Mouse (Mus musculus): ENCODE measurements around the gene Rfpl4. TPM values are rescaled to one million over a fixed set of nuclear protein-coding genes. Genes with fewer than 3 reads are reported as not detected.
"Not testable (repeated sequence)": the region's sequence is repeated elsewhere in the genome, so short reads cannot be mapped to it uniquely, and the experiment has no call there.

Gene Rfpl4
- polyA plus RNA-seq (2015; fragmentation: Nextera tagmentation; extraction: Ambion mirVana), result not detected in 2 replicates

- Histone ChIP-seq H3K4me2 (no peak within 1 kb of the TSS), H3K4me3 (replicated peaks) (no peak within 1 kb of the TSS), H3K27ac (no peak within 1 kb of the TSS), H3K36me3 (no peaks in the 10 kb centered on the region), H3K4me1 (no peaks in the 10 kb centered on the region), H3K9me3 (replicated peaks) (no peaks in the 10 kb centered on the region), H3K9ac (no peak within 1 kb of the TSS), H3K27me3 (no peaks in the 10 kb centered on the region)
- ATAC-seq (replicated peaks; ENCODE audit: low FRiP score), result no peak
- 81% methylated on average over 3 of the region's 3 CpGs for WGBS
These were observed at the start of gene Rfpl4 for GRCm38 (mm10) chr7:5116850-5117249. TSS of gene Rfpl4 (minus strand) at chr7:5116950.

- H3K27me3 ChIP-seq, H3K4me1 ChIP-seq, H3K36me3 ChIP-seq: not testable (repeated sequence)
These were observed 32.8 kb upstream of the Rfpl4 start, which contains the start of gene Vmn1r55 for GRCm38 (mm10) chr7:5149570-5149969. TSS of gene Vmn1r55 (minus strand) at chr7:5149670.

GRCm38 (mm10) chr7:5125549-5126406 lies 9.0 kb upstream of the Rfpl4 start, which contains the start of gene Rasl2-9:
TSS of gene Rasl2-9 (minus strand) at chr7:5125950.
- Histone ChIP-seq H3K36me3 (no peaks in the 10 kb centered on the region), H3K4me3 (replicated peaks) (peak within 1 kb of the TSS; percentile 43), H3K9me3 (replicated peaks) (no peaks in the 10 kb centered on the region), H3K4me1 (peaks cover 6% of the 10 kb centered on the region; the same call in 1 of the 2 replicates), H3K27me3 (no peaks in the 10 kb centered on the region), H3K4me2 (peak within 1 kb of the TSS; percentile 70), H3K9ac (0 out of 2 replicates have a peak within 1 kb of the TSS, but pooled peaks have one; percentile 29), H3K27ac (no peak within 1 kb of the TSS)
- peak; percentile 84 for ATAC-seq (replicated peaks; ENCODE audit: low FRiP score)
- 19% methylated on average over 42 of the region's 42 CpGs for WGBS

More at GRCm38 (mm10) chr7:5149570-5149969, 32.8 kb upstream of the Rfpl4 start, which contains the start of gene Vmn1r55:
- not testable (repeated sequence) for H3K4me2 ChIP-seq; ATAC-seq (replicated peaks; ENCODE audit: low FRiP score); H3K9me3 ChIP-seq (replicated peaks); H3K9ac ChIP-seq; H3K4me3 ChIP-seq (replicated peaks); H3K27ac ChIP-seq

GRCm38 (mm10) chr7:5125078-5125477 lies 8.3 kb upstream of the Rfpl4 start:
- Histone ChIP-seq H3K9ac (no peak overlapping the region), H3K4me2 (peak overlapping the region; percentile 70; the same call in 1 of the 2 replicates), H3K27ac (no peak overlapping the region), H3K36me3 (no peaks in the 10 kb centered on the region), H3K4me1 (peaks cover 6% of the 10 kb centered on the region; the same call in 1 of the 2 replicates), H3K4me3 (replicated peaks) (no peak overlapping the region), H3K9me3 (replicated peaks) (no peaks in the 10 kb centered on the region), H3K27me3 (no peaks in the 10 kb centered on the region)
- WGBS, result 85% methylated on average over 8 of the region's 8 CpGs
- no peak for ATAC-seq (replicated peaks; ENCODE audit: low FRiP score)

GRCm38 (mm10) chr7:5112701-5113100 lies 4.0 kb downstream of the Rfpl4 start:
- Histone ChIP-seq H3K4me3 (replicated peaks) (no peak overlapping the region), H3K27me3 (no peaks in the 10 kb centered on the region), H3K4me2 (no peak overlapping the region), H3K4me1 (no peaks in the 10 kb centered on the region), H3K36me3 (no peaks in the 10 kb centered on the region), H3K9me3 (replicated peaks) (no peaks in the 10 kb centered on the region), H3K9ac (no peak overlapping the region), H3K27ac (no peak overlapping the region)
- WGBS, result 47% methylated on average over 3 of the region's 3 CpGs
- ATAC-seq (replicated peaks; ENCODE audit: low FRiP score), result no peak

GRCm38 (mm10) chr7:5109301-5109700 lies 7.4 kb downstream of the Rfpl4 start:
- Histone ChIP-seq H3K4me2 (no peak overlapping the region), H3K9me3 (replicated peaks) (no peaks in the 10 kb centered on the region), H3K36me3 (no peaks in the 10 kb centered on the region), H3K4me1 (no peaks in the 10 kb centered on the region), H3K4me3 (replicated peaks) (no peak overlapping the region), H3K27ac (no peak overlapping the region), H3K27me3 (no peaks in the 10 kb centered on the region), H3K9ac (no peak overlapping the region)
- ATAC-seq (replicated peaks; ENCODE audit: low FRiP score), result no peak
- WGBS, result 79% methylated on average over 8 of the region's 8 CpGs

- WGBS, result 85% methylated on average over 4 of the region's 4 CpGs
- Histone ChIP-seq H3K27ac (no peak overlapping the region), H3K27me3 (no peaks in the 10 kb centered on the region), H3K9ac (no peak overlapping the region), H3K4me1 (no peaks in the 10 kb centered on the region), H3K9me3 (replicated peaks) (no peaks in the 10 kb centered on the region), H3K4me2 (no peak overlapping the region), H3K4me3 (replicated peaks) (no peak overlapping the region), H3K36me3 (no peaks in the 10 kb centered on the region)
- no peak for ATAC-seq (replicated peaks; ENCODE audit: low FRiP score)
These were observed 8.5 kb downstream of the Rfpl4 start for GRCm38 (mm10) chr7:5108272-5108671.

- Histone ChIP-seq H3K4me1 (no peaks in the 10 kb centered on the region), H3K36me3 (peaks cover 18% of the 10 kb centered on the region), H3K27ac (no peak overlapping the region), H3K4me2 (no peak overlapping the region), H3K27me3 (no peaks in the 10 kb centered on the region), H3K9me3 (replicated peaks) (no peaks in the 10 kb centered on the region), H3K9ac (no peak overlapping the region), H3K4me3 (replicated peaks) (no peak overlapping the region)
- 84% methylated on average over 2 of the region's 2 CpGs for WGBS
- no peak for ATAC-seq (replicated peaks; ENCODE audit: low FRiP score)
These were observed 14.2 kb downstream of the Rfpl4 start for GRCm38 (mm10) chr7:5102564-5102963.

- Histone ChIP-seq H3K4me2 (no peak overlapping the region), H3K9ac (no peak overlapping the region), H3K36me3 (peaks cover 31% of the 10 kb centered on the region), H3K4me3 (replicated peaks) (no peak overlapping the region), H3K9me3 (replicated peaks) (no peaks in the 10 kb centered on the region), H3K4me1 (no peaks in the 10 kb centered on the region), H3K27ac (no peak overlapping the region), H3K27me3 (no peaks in the 10 kb centered on the region)
- peak; percentile 53 for ATAC-seq (replicated peaks; ENCODE audit: low FRiP score)
- WGBS, result 80% methylated on average over 10 of the region's 10 CpGs
These were observed 15.6 kb downstream of the Rfpl4 start for GRCm38 (mm10) chr7:5101066-5101663.

- Histone ChIP-seq H3K4me3 (replicated peaks) (no peak overlapping the region), H3K27ac (no peak overlapping the region), H3K27me3 (no peaks in the 10 kb centered on the region), H3K36me3 (peaks cover 45% of the 10 kb centered on the region), H3K9ac (no peak overlapping the region), H3K4me2 (no peak overlapping the region), H3K9me3 (replicated peaks) (no peaks in the 10 kb centered on the region), H3K4me1 (no peaks in the 10 kb centered on the region)
- no peak for ATAC-seq (replicated peaks; ENCODE audit: low FRiP score)
- WGBS, result 88% methylated on average over 3 of the region's 3 CpGs
These were observed 17.0 kb downstream of the Rfpl4 start for GRCm38 (mm10) chr7:5099796-5100195.

- Histone ChIP-seq H3K9me3 (replicated peaks) (no peaks in the 10 kb centered on the region), H3K4me1 (no peaks in the 10 kb centered on the region), H3K27me3 (no peaks in the 10 kb centered on the region), H3K36me3 (peaks cover 55% of the 10 kb centered on the region), H3K27ac (no peak overlapping the region), H3K4me2 (no peak overlapping the region), H3K4me3 (replicated peaks) (no peak overlapping the region), H3K9ac (no peak overlapping the region)
- 90% methylated on average over 5 of the region's 5 CpGs for WGBS
- ATAC-seq (replicated peaks; ENCODE audit: low FRiP score), result no peak
These were observed 18.0 kb downstream of the Rfpl4 start for GRCm38 (mm10) chr7:5098769-5099168.

- peaks cover 96% of the 10 kb centered on the region for H3K36me3 ChIP-seq
- WGBS, result 76% methylated on average over 21 of the region's 21 CpGs
- H3K4me1 ChIP-seq, result no peaks in the 10 kb centered on the region
- no peak for ATAC-seq (replicated peaks; ENCODE audit: low FRiP score)
- H3K27me3 ChIP-seq, result no peaks in the 10 kb centered on the region
- H3K4me2 ChIP-seq, result no peak overlapping the region
- no peak overlapping the region for H3K27ac ChIP-seq
- no peaks in the 10 kb centered on the region for H3K9me3 ChIP-seq (replicated peaks)
- H3K4me3 ChIP-seq (replicated peaks), result no peak overlapping the region
- H3K9ac ChIP-seq, result no peak overlapping the region
These were observed 23.8 kb downstream of the Rfpl4 start for GRCm38 (mm10) chr7:5092831-5093510.

Data from kidney, embryonic 15.5 days (tissue).